Mouse (Mus musculus) heart, adult 8-10 months (tissue): ENCODE data around the gene Syne2. TPM values are rescaled to one million over a fixed set of nuclear protein-coding genes. Genes with fewer than 3 reads are reported as not detected.
A peak's percentile ranks its signal among the peaks of the same experiment; 100 is the strongest.
"Not testable (repeated sequence)": the region's sequence is repeated elsewhere in the genome, so short reads cannot be mapped to it uniquely, and the experiment has no call there.

Experiments used
- DNase-seq: peaks from one replicate; pipeline ENCODE4 v3.0.0; 2022; ENCODE audit warnings: low spot score
- microRNA-seq: library from miRNA; unstranded; fragments of <30 nt; microRNA quantifications from one replicate; pipeline ENCODE4 v1.2.0, GENCODE M21; 2022
- total RNA-seq, 4 experiments: library from RNA; stranded (reverse); gene quantifications; 2 replicates each; pipeline ENCODE4 v1.2.4; 2022

Syne2 gene
- total RNA-seq, 4 experiments from 2014 or later, result 32.6 to 39.6 (median 36.4) TPM

DNA sequence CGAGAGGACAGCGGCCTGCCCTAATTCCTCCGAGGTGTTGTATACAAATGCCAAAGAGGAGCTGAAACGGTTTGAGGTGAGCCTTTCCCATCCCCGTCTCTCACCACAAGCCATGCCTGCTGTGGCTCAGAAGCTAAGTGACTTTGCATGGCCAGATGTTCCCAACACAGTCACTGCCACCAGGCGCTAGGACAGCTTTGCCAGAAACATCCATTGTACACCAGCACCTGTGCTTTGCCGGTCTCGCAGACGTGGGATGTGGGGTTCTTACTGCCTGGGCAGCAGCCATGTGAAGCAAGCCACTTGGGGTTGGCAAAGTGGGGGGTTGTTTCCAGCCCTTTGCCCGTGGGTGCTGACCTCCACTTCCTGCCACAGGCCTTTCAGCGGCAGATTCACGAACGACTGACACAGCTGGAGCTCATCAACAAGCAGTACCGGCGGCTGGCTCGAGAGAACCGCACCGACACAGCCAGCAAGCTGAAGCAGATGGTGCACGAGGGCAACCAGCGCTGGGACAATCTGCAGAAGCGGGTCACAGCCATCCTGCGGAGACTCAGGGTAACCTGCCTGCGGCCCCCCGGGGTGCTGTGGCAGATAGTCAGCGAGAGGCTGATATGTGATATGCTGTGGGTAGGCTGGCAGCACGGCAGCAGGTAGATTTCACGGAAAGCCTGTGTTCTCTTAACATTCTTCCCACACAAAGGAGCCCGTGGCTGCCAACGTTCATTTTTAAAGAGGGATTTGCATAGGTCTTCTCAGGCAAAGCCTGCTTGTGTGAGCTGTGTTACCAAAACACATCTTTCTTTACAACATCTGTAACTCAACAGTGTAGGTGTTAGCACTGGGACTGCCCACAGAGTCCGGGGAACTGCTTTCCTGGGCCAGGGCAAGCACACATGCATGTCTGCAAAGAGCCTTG is 277.4 kb downstream of the Syne2 start:
- DNase-seq, result no peak

DNA sequence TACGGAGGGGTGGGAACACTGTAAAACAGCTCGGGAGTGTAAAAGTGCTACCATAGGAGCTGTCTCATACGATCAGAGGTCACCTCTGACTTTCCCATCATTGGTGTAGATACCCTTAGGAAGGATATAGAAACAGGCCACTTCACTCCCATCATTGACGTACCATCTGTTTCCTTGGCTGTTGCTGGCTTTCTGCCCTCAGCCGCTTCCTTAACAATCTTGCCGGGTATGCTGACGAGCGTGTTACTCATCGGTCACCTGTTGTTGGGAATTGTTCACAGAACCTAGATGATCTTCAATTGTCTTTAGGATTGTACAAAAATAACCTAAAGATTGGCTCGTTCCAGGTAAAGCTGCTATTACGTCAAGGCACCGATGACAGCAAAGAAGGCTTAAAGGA is 284.7 kb downstream of the Syne2 start:
- DNase-seq, result no peak

DNA sequence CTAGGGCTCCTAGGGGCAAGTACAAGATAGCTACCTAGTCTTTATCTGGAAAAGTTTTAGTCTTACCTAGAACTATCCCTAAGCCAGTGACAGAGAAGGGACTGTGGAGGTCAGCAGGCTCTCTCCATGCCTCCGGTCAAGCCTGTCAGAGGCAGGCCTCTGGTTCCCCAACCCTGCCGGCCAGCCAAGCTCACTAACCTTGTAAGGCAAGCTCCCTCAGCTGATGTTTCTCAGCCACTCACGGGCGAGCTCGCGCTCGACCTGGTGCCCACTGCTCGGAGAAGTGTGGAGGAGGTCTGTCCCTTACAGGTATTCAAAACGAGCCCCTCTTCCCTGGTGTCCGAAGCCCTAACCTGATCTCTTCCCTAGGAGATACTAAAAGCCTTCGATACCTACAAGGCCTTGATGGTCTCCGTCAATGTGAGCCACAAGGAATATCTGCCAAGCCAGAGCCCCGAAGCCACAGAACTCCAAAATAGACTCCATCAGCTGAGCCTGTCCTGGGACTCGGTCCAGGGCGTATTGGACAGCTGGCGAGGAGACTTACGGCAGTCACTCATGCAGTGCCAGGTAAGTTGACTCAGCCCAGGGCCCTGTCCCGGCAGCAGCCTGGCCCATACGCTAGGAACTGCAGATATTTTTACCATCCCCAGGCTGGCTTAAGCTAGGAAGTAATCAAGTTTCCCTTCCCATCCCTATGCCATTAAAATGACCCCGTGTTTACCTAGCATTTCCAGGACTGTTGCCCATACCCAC is 286.8 kb downstream of the Syne2 start:
- peak; percentile 75 for DNase-seq

DNA sequence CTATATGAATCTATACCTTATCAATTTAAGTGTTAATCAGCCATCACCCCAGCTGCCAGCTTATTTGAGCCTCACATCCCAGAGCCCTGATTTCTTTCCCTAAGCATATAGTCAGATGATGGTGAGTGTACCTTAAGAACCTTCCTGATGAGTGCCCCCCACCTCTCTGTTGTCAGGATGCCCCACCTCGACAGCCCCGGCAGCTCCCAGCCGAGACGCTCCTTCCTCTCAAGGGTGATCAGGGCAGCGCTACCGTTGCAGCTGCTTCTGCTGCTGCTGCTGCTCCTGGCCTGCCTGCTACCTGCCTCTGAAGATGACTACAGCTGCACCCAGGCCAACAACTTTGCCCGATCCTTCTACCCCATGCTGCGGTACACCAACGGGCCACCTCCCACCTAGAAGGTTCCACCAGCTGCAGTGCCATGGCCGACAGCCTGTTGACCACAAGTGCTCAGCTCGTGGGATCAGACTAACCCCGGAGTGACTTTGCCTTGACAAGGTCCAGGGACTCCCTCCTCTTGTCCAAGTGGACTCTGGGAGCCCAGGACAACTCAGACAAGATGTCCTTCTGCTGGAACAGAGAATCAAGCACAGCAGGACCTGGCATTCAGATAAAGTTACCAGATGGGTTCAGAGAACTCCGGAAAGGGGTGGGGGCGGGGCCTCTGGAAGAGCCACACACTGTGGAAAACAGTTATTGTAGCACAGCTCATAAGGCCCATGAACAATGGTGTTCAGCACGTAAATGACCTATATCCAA is 291.9 kb downstream of the Syne2 start:
- DNase-seq, result no peak

- no peak for DNase-seq
Observed at GRCm38 (mm10) chr12:76111046-76111445, 293.1 kb downstream of the Syne2 start.

- no peak for DNase-seq
Observed at GRCm38 (mm10) chr12:76116577-76116976, 298.6 kb downstream of the Syne2 start.

DNA sequence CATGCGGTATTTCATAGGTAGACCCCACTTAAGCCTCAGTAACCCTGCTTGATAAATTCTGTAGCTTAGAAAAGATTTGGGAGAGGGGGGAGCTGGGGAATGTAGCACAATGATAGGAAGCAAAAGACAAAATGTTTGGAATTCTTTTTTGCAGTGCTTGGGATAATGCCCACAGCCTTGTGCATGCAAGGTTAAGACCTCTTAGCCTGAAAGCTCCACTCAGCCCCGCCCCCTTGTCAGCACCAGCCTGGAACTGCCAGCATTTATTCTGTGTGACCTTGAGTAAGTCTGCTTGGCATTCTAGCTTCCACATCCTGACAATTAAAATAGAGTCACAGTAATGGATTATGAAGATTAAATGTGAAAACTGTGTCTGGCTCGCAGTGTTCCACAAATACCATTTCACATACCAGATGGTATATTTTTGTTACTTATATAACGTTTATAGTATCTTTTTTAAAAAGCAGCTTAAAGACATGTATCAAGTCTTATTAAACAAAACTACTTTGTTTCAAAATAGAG is 299.8 kb downstream of the Syne2 start:
- DNase-seq, result peak; percentile 35

DNA sequence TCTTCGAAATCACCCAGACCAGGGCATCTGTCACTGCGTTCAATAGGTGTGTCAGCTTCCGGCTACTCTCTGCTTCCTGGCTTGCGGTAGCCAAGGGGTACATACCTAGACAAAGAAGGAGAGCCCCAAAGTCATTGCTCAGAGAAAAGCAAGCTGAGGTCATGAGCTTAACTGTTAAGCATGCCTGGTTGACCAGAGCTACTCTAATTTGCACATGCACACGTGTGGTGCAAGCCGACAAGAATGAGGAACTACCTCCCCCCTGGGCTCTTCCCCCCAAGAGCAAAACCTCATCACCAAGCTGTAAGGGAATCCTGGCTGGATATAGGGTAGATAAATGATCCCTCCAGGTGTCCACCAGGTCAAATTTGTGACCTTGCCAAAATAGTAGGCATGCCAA is 305.3 kb downstream of the Syne2 start:
- DNase-seq, result no peak

GRCm38 (mm10) chr12:76128306-76128705 is 310.4 kb downstream of the Syne2 start:
- no peak for DNase-seq

GRCm38 (mm10) chr12:76128831-76129230 is 310.9 kb downstream of the Syne2 start:
- no peak for DNase-seq

- DNase-seq, result no peak
Observed at GRCm38 (mm10) chr12:76130281-76130680, 312.3 kb downstream of the Syne2 start.

DNA sequence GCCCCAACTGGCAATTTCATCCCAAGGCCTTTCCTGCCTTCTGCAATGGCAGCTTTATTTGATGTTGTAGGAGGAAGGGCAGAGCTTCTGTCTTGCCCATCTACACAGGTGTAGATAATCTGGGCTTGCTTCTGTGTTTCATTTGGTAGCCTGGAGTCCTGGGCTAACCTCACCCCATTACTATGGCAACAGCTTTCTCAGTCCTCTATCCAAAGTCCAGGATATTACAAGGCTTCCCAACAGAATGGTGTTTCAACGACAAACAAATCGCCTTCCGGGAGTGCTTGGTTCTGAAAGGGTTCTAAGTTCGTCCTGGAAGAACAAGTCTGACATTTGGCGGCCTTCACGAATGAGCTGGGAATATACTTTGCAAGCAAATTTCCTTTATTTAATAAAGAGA is 313.0 kb downstream of the Syne2 start:
- no peak for DNase-seq

GRCm38 (mm10) chr12:76132591-76132990 is 314.7 kb downstream of the Syne2 start:
- DNase-seq, result no peak

DNA sequence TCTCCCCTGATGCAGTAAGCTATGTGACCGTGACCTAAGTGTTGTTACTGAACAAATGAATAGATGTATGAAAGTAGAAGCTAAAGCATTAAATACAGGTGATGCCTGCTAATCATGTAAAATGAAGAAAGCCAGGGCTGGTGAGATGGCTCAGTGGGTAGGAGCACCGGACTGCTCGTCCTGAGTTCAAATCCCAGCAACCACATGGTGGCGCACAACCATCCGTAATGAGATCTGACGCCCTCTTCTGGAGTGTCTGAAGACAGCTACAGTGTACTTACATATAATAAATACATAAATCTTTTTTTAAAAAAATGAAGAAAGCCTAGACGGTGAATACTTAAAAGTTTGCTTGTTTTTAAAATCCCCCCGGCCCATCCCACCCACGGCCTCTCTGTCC is 315.1 kb downstream of the Syne2 start:
- not testable (repeated sequence) for DNase-seq

- no peak for DNase-seq
Observed at GRCm38 (mm10) chr12:76136701-76137100, 318.8 kb downstream of the Syne2 start.

DNA sequence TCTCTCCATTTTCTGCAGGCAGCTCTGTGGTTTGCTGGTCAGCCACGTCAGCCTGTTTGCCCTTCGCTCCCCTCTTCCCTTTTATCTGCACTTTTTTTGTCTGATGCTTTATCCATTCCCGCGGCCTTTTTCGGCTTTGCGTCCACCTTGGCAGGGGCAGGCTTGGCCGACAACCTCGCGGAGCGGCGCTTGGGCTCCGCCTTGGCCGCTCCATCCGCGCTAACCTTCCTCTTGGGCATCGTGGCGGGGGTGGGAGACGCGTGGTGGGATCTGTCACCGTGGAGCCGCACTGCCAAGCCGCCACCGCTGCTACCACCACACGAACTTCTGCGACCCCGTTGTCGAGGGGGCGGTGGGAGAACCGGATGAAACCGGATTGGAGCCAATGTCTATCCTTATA is 334.5 kb downstream of the Syne2 start:
- not testable (repeated sequence) for DNase-seq

Small RNA genes lying within 50 kb of the gene (microRNA-seq; reads per million reads assigned to microRNA genes)
- 1.1 reads per million for gene Mir5101

Other genes with a start within 250 kb of the Syne2 start
- 10 to 100 TPM; 28.5 to 32.0 (median 31.3) TPM for gene Ppp2r5e, start 221.9 kb upstream of the Syne2 start, total RNA-seq
- gene Wdr89, start 148.6 kb upstream of the Syne2 start, total RNA-seq, result 1 to 10 TPM; 2.3 to 3.5 (median 2.4) TPM
- 10 to 100 TPM; 19.8 to 22.4 (median 21.7) TPM for gene Sgpp1, start 82.4 kb upstream of the Syne2 start, total RNA-seq